ENCODE assay signal across 1 mouse cellular context in the genomic region with DNA sequence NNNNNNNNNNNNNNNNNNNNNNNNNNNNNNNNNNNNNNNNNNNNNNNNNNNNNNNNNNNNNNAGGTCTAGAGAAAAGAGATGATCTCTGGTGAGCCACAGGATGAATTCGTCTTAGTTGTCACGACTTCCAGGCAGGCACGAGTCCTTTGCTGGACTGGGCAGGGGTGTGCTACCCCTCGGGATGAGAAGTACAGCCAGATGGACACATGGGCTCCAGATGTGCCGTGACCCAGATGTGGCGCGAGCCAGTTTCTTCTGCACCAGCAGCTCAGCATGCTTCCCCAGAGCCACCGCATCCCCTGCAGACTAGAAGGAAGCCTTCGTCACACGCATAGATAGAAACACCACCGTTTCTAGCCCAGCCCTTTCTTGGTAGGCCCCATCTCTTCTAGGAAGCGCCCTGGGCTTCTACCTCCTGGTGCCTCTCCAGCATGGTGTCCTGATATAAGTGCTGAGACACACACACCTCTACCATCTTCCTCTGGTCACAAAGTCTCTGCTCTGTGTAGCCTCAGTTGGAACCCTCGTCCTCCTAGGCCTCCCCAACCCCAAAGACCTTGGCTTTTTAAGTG.
TF ChIP-seq lines count a peak whose summit lies in the region.

No protein-coding gene starts in this region.

TF ChIP-seq in MEL, 35 proteins besides CTCF, POLR2A, EP300 and RAD21 (continued from another document):
- TF ChIP-seq MXI1 (IDR thresholded peaks at IDR 0.05; ENCODE audit: low read depth, low read length) (no peak), MYC (IDR thresholded peaks at IDR 0.05; ENCODE audit: low read depth, low read length) (no peak)
